Mouse (Mus musculus) lung, postnatal 36 days (tissue): ENCODE measurements around the gene Gm9918.
A peak's percentile ranks its signal among the peaks of the same experiment; 100 is the strongest.

Experiments
- DNase-seq: peaks from one replicate; pipeline ENCODE4 v3.0.0; 2022; ENCODE audit warnings: mixed read lengths

Gene Gm9918

DNA sequence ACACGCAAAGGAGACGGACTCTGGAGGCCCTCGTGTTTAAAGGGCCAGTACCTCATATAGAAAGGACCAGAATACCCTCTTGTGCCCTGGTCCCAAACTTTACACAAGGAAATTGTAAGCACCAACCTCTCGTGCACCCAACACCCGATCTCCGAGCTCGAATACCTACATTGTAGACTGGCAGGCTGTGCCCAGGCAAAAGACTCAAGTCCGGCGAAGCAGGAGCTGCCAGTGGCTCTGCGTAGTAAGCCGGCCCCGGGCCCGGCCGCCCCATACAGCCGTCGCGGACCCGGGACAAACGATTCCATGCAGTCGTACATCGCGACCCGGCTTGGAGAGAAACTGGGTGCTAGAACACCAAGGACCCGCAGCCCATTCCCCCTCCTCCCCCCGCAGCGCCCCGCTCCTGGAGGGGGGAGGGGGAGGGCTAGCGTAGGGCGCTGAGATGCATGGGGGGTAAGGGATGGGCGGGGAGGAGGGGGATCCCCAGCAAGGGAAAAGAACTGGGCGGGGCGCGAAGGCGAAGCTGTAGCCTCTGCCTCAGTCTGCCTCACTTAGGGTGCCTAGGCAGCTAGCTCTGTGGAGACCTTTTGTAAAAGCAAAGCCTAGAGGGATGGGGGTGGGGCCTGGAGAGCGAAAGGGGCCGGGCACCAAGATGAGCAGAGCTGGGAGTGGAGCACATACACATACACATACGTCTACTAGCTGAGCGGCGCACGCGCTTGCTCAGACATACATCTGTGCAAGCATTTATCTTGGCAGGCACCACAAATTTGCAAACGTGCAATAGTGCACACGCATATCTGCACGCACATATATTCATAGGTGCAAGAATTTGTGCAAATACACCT, 24.2 kb upstream of the Gm9918 start:
- peak; percentile 90 for DNase-seq

DNA sequence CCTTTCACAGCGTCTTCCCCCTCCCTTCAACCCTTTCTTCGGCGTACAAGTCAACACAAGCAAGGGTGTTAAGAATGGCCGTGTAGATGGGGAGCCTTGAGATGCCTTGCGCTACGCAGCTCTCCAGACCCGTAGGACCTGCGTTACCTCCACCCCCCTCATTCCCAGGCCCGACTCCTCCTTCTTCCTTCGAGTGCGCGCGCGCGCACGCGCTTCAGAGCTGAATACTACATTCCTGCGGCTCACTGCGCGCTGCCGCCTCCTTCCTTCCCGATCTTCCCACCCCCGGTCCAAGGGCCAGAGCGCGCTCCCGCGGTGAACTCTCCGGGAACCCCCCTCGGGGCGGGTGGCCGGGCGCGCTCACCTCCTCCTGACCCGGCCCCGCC, 23.5 kb upstream of the Gm9918 start:
- DNase-seq, result peak; percentile 99

DNA sequence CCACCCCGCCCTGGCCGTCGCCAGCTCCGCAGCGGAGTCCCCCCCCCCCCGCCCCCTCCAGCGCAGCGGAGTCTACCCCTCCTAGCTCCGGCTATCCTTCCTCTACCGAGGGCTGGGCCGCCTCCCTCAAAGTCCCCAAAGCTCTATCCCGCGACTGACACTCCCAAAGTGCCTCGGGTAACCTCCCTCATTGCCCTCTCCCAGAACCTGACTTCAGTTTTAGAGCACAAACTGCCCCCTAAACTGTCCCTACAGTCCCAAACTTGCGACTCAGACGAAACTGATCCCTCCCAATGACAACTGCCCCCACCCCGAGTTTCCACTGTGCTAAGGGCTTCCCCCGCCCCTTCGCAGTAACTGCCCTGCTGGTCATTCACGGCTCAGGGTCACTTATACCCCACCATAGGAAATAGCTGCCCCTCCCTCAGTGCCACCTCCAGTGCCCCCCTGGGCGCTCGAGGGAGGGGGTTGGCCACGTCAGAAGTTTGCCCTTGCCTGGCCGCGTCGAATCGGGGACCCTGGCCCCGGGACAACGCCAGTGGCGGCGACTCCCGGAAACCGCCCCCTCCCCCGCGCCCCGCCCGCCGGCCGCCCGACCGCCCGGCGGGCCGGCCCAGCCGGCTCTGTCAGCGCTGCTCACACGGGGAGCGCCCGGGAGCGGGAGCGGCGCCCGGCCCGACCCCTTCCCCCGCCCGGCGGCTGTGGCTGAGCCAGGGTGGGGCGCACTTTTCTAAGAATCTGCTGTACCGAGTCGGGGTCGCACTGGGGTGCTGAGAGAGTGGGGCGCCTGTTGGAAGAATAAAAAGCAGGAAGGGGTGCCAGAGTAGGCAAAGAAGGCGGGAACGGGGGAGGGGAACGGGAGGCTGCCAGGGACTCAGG, 22.9 kb upstream of the Gm9918 start:
- peak; percentile 83 for DNase-seq

GRCm38 (mm10) chr15:102248131-102248811, 22.1 kb upstream of the Gm9918 start:
- no peak for DNase-seq

GRCm38 (mm10) chr15:102248812-102249191, 21.6 kb upstream of the Gm9918 start:
- DNase-seq, result peak; percentile 41

DNA sequence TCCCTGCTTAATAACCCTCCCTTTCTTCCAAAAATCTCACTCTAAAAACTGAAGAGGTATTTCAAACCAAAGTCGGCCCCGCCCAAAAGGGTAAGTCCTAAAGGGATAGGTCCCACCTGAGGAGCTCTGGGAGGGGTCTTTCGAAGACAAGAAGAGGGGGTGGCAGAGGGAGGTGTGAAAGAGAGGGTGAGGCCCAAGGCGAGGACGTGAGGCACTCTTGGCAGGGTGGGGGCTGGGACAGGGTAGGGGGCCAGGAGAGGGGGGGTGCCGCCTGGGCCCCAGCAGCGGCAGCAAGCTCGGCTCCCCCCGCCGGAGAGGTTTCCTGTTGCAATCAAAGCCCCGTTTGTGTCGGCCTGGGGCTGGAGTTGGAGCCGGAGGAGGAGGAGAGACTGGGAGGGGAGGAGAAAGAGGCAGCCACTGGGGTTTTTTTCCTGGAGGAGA, 21.1 kb upstream of the Gm9918 start:
- DNase-seq, result peak; percentile 63

GRCm38 (mm10) chr15:102249967-102250366, 20.4 kb upstream of the Gm9918 start:
- DNase-seq, result no peak

DNA sequence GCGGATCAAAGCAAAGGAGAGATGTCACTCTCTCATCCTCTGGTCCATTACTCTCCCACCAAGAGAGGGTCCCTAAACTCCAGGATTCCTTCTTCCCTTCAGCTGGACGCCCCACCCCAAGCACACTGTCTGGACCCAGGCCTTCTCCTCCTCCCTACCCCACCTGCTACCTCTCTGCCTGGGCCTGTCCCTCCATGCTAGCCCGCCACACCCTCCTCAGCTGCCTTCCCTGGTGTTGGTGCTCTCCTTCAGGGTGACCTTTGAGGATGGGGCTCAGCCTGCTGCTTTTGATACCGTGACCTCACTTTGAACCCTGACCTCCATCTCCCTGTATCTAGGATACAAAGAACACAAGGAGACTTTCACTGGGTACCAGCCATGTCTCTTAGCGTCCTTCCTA, 19.8 kb upstream of the Gm9918 start:
- DNase-seq, result no peak

DNA sequence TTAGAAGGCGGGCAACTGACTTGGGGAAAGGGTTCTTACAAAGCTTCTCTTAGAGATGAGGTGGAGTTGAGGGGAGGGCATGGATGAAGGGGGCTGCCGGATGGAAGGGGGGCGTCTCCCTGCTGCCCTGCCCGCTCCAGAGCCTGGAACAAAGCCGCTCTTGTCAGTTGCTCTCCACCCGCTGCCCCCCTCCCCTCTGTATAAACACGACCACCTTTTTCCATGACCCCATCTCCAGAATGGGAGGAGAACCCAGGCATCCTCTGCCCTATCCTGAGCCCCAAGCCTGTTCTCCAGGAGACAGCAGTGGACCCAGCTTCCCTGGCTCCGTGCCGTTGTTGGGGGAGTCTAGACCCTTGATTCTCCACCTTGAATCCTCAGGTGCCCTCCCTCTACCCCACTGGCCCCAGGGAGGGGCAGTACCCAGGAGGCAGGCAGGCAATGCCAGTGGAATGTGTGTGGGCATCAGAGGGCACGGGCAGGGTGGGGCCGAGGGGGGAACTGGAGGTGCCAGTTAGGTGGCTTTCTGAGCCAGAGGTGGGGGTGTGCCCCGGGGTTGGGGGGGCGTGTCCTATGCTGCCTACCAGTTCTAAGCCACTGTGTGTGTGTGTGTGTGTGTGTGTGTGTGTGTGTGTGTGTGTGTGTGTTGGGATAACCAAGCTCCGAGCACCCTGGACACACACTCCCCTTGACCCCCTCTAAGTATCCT, 14.7 kb upstream of the Gm9918 start:
- DNase-seq, result peak; percentile 82

DNA sequence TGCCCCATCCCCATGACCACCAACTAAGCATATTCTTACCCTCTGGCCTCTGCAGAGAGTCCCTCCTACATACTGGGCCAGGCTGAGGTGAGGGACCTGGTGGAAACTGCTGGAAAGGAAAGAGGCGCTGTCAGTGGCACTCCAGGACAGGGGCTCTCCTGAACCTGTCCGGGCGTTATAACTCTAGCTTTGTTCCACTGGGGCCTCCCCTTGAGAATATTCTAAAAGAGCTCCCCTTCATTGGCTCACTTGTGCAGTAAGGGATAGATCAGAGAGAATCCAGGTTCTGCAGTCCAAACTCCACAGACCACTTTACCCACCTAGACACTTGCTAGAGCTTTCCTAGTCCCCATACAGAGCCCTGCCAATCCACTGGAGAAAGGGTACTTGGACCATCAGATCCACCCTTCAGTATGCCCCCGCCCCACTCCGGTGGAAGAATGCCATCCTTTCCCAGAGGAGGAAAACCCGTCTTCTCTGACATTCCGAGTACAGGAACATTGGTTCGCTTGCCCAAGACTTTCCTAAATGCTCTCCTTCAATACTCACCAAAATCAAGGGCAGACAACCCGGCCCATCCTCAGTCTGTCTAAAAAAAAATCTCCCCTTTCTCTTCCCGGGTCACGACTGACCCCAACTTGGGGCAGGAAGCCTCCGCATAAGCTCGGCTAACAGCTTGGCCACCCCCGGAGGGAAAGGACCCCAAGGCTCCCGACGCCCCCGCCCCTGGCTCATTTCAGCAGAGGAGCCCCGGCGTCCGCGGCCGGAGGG, 13.7 kb upstream of the Gm9918 start:
- no peak for DNase-seq

DNA sequence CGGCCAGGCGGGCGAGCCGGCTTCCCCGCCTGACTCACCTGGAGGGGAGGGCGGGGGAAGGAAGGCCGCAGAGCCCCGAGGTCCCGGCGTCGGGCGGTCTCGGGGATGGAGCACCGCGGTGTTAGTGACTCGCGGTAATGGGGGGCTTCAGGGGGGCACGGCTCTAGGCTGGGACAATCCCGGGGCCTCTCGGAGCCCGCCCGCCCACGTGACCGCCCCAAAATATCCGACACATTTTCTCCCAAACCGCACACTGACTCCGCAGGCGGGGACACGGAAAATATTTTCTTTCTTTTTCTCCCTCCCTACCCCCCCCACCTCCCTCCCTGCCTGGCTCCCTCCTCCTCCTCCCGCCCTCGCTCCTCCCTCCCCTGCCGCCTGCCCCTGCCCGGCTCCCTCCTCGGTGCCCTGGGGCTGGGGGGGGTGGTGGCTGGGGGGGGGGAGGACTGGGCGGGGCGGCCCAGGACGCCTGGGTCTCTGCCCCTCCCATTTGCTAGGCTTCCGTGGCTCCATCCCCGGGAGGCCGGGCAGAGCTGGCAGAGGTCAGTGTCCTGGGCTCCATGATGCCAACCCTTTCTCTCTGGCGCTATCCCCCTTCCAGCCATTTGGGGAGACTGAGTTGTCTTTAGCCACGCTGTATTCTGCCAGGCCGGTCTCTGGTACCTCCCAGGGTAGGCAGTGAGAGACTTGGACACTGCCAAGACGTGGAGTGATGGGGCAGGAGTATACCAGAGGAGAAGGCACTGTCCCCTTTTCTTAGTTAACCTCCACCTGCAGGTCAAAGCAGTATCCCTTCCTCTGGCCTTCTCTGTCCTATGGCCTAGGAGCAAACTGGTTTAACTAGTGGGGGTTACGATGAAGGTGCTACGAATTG, 12.9 kb upstream of the Gm9918 start, which contains the start of gene Rarg:
TSS of gene Rarg (minus strand) at position 316 of the 874 bp plus-strand sequence.
- DNase-seq, result peak; percentile 67

GRCm38 (mm10) chr15:102258076-102258470, 12.3 kb upstream of the Gm9918 start:
- peak; percentile 80 for DNase-seq

- DNase-seq, result no peak
Measured at GRCm38 (mm10) chr15:102258581-102259253, 11.6 kb upstream of the Gm9918 start.

GRCm38 (mm10) chr15:102262582-102262981, 7.8 kb upstream of the Gm9918 start:
- no peak for DNase-seq

- DNase-seq, result no peak
Measured at GRCm38 (mm10) chr15:102263037-102263436, 7.3 kb upstream of the Gm9918 start.

- no peak for DNase-seq
Measured at GRCm38 (mm10) chr15:102265548-102265947, 4.8 kb upstream of the Gm9918 start.

GRCm38 (mm10) chr15:102271441-102271840, 1.1 kb downstream of the Gm9918 start:
- no peak for DNase-seq

GRCm38 (mm10) chr15:102273982-102274716, 3.8 kb downstream of the Gm9918 start:
- no peak for DNase-seq

DNA sequence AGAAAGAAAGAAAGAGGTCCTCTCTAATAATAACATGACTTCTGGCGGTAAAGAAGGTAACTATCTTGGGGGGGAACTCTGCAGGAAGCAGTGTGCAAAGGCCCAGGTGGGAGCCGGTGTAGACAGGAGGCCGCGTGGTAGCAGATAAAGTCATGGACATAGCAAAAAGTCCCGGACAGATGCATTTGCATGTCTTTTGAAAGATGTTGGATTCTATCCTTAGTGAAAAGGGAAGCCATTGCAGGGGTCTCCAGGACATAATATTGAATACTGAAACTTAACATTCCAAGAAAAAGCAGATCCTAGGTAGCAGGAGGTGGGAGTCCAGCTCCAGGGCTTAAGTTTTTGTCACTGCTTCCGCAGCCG, 8.3 kb downstream of the Gm9918 start:
- DNase-seq, result no peak
